Mouse (Mus musculus) heart, adult 2 months (tissue): Measurements from ENCODE around the gene Prss35.

Experiments
- CTCF ChIP-seq: fragments of 200-600 bp; IDR thresholded peaks from 2 replicates; pipeline ENCODE4 v1.8.1; 2022; ENCODE audit warnings: antibody characterized with exemption, mild to moderate bottlenecking, moderate library complexity
- EP300 ChIP-seq: fragments of 200-500 bp; IDR thresholded peaks from 2 replicates; pipeline ENCODE4 v1.6.1; 2011; ENCODE audit warnings: low read depth, low read length, control low read depth; ENCODE audit not compliant: insufficient read depth
- POLR2A ChIP-seq: fragments of 200-500 bp; IDR thresholded peaks from 2 replicates; pipeline ENCODE4 v1.6.1; 2011; ENCODE audit warnings: mild to moderate bottlenecking, low read depth, low read length, control low read depth; ENCODE audit not compliant: insufficient read depth

- TF ChIP-seq EP300 (no peak), CTCF (no peak), POLR2A (no peak)
Measured at GRCm38 (mm10) chr9:86734357-86734756, 9.1 kb upstream of the Prss35 start.
